Mouse (Mus musculus) adrenal gland, adult 18-20 months (tissue): ENCODE results near the gene Slc25a33. TPM values are rescaled to one million over a fixed set of nuclear protein-coding genes. Genes with fewer than 3 reads are reported as not detected.

Source experiments
- DNase-seq, 2 experiments: peaks; one replicate each; pipeline ENCODE4 v3.0.0; 2021 to 2022; ENCODE audit warnings: low spot score in 2 of 2
- long read RNA-seq, 2 experiments: library from polyadenylated mRNA; stranded (forward); transcript quantifications; one replicate each; pipeline ENCODE4 v2.0.0; 2021
- total RNA-seq, 2 experiments: library from RNA; stranded (reverse); gene quantifications; 1 replicate in 1 of 2; 2 replicates in 1 of 2; pipeline ENCODE4 v1.2.3; 2021

The Slc25a33 gene
- 10 to 100 TPM; 16.3 to 24.3 TPM for total RNA-seq
- long read RNA-seq, experiment 1, transcript Slc25a33-201 (7 exons, 1,887 nt): major isoform, 25 of 26 reads
- long read RNA-seq, experiment 1, partial matches to known transcripts: 1 of 26 reads
- long read RNA-seq, experiment 1, other reads (novel, unspliced or antisense): 0 of 26 reads
- long read RNA-seq, experiment 2, transcript Slc25a33-201 (7 exons, 1,887 nt): major isoform, 76 of 82 reads
- long read RNA-seq, experiment 2, partial matches to known transcripts: 2 of 82 reads
- long read RNA-seq, experiment 2, other reads (novel, unspliced or antisense): 4 of 82 reads

DNA sequence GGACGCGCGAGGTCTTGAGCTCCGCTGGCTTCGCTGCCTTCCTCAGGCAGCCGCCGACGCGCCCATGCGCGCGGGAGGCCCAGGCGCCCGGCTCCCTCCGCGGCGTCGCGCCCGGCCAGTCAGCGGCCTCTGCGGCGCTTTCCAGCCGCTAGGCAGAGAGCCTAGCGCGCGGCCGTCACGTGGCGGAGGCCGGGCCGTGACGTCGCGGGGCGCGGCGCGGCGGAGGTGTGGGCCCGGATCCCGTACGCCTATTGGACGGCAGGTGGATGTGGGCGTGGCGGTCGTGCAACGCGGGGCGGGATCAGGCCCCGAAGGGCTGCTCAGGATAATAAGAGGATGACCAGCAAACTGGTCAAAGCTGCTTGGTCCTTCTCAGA is at the start of gene Slc25a33:
Gene Slc25a33, minus strand, starts transcription at position 184 of the 377 bp plus-strand sequence.
- peak; percentile 97 to 98 for DNase-seq

DNA sequence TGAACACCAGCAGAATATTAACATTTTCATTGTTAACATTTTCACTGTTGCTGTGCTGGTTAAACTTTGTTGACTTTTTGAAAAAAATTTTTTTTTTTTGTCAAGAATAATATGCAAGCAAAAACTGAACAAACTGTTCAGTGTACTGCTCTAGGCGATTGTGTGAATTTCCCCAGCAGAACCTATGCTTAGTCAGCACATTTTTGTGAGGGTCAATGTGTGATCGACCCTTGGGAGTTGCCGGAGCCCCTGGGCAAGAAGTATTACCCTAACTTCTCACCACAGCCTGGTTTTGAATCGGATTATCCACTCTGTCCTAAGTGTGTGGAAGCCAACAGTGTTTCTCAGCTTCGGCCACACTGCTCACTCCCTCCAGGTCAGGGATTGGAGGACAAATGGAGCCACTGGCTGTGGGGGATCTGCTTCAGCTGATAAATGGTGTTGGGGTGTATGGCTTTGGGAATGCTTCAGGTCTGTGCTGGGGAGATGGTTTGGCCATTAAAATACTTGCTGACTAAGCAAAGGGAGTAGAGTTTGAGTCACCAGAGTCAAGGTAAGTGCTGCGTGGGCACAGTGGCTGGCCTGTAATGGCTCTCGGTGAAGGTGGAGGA is 48.6 kb upstream of the Slc25a33 start:
- DNase-seq: peak in 1 of 2 experiments; percentile 36

DNA sequence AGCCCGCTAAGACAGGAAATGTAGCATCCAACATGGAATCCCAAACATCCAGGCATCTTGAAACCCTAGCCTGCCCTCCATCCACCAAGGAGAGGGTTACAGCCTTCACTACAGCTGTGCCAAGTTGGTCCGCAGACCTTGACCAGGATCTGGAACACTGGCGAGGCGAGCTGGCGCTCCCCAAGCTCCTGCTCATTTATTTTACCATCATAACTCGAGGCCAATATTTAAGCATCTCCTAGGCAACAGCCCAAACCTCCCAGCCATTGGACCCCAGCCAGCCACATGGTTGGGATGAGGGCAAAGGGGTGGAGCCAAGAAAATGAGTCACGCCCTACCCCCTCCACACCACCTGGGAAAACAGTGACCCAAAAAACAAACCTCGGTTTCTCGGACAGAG is 48.0 kb upstream of the Slc25a33 start:
- peak; percentile 77 to 84 for DNase-seq

DNA sequence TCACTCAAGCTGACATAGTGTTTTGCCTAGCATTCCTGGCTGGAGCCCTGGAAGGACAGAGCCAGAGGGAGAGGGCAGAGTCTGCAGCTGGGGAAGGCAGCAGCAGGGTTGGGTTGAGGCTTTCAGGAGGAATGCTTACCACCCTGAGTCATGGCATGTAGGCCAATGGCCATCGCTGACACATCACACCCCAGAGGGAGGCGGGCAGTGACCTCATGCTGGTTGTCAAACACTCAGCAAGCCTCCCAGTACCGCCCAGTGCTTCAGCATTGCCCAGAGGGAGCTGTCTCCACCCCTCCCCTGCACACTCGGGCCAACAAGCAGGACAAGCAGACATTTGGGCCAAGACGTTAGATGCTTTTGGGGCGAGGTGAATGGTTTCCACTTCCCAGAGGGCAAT is 46.5 kb upstream of the Slc25a33 start:
- DNase-seq: peak; percentile 66

DNA sequence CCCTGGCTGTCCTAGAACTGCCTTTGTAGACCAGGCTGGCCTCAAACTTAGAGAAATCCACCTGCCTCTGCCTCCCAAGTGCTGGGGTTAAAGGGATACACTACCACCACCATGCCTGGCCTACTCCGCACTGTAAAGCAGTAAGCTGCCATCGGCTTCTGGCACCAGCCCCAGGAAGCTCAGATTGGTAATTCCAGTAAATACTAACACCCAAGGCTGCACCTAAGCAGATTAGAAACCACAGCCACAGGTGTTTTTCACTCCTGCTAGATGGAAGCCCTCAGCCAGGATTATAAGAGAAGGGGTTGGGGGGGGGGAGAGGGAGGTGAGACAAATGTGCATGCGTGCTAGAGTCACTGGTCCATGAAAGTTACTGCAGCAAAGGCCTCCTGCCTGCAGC is 45.1 kb upstream of the Slc25a33 start:
- no peak for DNase-seq

DNA sequence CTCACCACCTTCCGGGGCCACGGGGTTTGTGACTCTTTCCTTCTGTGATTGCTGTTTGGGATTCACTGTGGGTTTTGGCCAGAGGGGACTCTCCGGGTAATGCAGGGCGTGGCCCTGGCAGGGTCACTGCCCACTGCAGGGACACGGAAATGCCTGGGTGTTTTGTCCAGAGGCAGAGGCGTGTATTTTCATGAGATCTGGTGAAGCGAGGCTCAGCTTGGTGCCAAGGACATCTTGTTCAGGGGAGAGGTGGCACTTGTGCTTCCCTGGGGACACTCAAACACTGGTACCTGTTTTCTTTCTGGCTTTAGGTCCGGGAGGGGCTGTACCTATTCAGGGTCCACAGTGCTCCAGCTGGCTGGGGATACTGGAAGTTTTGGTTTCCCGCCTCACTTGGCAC is 42.5 kb upstream of the Slc25a33 start:
- DNase-seq: no peak

DNA sequence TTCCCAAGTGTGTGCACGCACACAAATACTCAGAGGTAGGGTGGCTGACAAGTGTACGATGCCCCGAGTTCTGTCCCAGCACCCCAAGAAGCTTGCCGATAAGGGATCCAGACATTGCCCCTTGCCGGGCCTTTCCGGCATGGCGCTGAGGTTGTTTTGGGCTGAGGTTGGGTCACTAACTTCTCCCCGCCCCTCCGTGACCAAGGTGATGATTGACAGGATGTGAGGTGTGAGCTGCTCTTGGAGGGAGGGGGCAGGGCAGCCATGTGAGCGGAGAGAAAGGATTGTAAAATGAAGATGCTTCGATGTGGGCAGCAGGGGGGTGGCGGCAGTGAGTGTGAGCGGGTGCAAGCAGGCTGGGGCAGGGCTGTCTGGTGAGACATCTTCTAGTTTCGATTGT is 41.5 kb upstream of the Slc25a33 start:
- DNase-seq: no peak

DNA sequence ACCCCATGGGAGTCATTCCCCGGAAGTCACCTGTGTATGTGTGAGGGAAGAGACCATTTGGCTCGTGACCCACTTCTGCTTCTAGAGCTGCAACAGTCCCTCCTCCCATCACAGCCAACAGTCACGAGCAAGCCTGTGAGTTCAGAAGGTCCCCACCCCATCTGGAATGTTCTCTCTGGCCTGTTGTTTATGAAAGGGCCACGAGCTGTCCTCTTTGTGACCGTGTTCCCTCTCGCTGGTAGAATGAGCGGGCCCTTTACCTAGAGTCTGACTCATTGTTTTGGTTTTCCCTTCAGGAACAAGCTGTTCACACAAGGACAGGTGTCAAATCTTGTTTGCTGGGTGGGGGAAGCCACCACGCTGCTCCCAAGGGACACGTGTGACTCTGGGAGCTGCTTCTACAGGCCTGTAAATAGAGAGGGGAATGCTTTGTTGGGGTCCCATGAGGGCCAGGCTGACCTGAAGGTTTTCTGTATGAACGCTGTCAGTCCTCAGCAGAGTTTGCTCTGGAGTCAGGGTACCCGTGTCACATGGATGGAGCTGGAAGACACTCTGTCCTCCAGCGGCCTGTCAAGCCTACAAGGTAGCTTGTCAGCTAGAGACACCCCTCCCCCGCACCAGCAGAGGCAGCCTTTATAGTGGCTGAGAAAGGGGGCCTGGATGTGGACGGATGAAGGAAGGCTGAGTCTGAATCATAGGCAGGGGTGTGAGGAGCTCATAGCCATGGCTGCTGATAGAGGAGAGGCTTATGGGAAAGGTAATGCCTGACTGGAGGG is 39.5 kb upstream of the Slc25a33 start:
- DNase-seq: no peak

DNA sequence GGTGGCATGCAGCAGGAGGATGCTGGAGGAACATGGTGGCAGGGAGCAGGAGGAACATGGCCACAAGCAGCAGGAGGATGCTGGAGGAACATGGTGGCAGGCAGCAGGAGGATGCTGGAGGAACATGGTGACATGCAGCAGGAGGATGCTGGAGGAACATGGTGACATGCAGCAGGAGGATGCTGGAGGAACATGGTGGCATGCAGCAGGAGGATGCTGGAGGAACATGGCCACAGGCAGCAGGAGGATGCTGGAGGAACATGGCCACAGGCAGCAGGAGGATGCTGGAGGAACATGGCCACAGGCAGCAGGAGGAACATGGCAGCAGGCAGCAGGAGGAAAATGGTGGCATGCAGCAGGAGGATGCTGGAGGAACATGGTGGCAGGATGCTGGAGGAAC is 36.3 kb upstream of the Slc25a33 start:
- DNase-seq: peak in 1 of 2 experiments; percentile 63

DNA sequence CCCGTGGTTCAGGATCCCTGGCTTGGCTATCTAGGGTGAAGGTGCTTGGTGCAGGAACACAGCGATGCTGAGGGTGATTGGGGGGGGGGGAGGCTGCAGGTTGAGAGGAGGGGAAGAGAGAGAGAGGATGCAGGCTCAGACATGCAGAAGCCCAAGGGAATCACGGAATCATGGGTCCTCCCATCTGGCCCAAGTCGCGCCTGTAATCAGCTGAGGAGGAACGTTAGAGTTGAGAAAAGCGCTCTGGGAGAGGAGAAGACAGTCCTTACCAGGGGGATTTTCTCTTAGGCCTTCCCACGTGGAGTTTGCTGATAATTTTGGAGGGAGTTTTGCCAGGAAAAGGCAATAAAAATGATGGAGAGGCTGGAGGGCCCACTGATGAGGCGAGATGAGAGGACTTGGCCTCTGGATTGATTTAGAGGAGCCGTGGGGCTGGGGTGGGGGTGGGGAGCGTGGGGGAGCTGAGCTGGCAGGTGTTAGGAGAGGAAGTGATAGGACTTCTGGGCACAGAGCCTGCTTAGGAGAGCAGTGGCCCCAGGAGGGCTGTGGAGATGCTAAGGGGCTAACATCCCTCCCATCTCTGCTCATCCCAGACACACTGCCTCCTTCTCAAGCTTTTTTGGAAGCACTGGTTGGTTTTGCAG is 34.6 kb upstream of the Slc25a33 start:
- no peak for DNase-seq

DNA sequence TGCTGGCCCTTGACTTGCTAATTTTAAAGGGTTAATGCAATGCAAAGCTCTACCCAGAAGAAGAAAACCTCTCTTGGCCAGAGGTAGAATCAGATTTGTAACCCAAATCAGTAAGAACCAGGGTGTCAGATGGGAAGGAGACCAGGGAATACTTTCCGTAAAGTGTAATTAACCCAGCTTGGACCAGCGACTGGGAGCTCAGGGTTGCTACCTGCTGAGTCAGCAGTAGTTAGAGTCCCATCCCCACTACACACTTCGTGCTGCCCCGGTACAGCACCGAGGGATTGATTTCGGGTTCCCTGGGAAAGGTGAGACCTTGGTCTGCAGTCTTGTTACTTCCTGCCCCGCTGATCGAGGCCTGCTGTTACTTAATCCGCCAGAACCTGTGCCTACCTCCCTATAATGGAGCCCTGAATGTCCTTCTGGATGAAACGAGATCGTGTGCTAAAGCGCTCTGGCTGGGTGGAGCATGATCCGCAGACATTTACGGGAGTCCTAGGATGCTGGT is 34.0 kb upstream of the Slc25a33 start:
- no peak for DNase-seq

DNA sequence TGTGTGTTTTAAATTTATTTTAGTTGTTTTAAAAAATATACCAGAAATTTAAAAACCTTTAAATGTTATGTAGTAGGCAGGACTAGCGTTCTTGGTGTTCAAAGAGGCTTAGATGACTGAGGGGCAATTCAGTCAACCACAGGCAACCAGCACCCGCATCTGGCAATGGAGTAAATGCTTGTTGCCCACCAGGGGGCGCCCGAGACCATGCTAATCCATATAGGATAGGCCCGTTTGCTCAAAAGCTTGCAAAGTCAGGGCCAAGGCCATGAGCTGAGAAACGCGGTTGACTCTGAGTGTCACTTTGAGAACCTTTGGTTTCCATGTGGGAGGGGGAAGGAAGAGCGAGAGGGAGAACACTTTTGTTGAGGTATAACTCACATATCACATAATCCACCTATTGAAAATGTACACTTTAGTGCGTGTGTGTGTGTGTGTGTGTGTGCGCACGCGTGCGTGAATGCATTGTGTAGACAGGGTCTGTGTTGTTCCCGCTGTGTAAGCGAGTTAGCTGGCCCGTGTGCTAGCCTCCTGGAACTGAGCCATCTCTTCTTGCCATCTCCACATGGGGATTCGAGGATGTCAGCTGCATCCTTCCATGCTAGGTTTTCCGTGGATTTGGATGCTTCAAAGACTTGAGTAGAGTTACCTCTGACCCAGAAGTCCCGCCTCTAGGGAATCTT is 32.8 kb upstream of the Slc25a33 start:
- DNase-seq: peak; percentile 92 to 95

DNA sequence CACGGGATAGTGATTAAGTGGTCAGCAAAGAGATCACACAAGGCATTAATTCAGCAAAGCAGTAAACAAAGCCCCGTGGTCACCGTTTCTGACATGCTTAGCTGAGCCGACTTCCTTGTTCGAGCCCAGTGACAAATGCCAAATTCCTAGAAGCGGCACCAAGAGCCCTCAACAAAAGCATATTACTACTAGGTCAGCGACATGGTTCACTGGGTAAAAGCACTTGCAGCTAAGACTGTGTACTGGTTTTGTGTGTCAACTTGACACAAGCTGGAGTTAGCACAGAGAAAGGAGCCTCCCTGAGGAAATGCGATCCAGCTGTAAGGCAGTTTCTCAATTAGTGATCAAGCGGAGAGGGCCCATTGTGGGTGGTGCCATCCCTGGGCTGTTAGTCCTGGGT is 28.2 kb upstream of the Slc25a33 start:
- DNase-seq: no peak

DNA sequence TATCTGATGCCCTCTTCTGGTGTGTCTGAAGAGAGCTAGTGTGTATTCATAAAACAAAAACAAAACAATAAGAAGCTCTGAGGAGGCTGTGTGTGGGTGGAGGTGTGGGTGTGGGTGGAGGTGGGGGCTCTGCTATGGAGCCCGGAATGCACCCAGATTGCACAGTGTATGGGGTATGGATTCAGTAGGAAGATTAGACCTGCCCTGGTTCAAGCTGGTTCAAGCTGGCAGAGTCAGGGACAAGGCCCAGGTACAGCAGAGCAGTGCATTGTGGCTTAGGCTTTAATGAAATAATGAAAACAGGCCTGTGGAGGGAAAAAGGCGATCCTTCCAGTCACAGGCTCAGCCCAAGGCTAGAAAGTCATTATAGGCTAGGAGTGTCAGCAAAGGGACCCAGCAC is 26.5 kb upstream of the Slc25a33 start:
- no peak for DNase-seq

DNA sequence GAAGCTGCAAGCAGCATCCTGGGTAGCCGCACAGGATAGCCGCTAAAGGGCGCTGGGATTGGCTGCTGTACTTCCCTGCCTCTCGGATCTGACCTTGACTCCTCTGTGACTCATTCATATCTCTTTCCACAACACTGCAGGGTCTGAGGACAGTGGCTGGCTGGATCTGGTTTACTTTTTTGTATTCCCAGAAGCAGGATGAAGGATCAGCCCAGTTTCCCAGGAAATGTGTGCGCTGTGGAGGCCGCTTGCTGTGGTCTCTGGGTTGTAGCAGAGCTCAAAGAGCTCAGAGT is 26.0 kb upstream of the Slc25a33 start:
- DNase-seq: no peak

DNA sequence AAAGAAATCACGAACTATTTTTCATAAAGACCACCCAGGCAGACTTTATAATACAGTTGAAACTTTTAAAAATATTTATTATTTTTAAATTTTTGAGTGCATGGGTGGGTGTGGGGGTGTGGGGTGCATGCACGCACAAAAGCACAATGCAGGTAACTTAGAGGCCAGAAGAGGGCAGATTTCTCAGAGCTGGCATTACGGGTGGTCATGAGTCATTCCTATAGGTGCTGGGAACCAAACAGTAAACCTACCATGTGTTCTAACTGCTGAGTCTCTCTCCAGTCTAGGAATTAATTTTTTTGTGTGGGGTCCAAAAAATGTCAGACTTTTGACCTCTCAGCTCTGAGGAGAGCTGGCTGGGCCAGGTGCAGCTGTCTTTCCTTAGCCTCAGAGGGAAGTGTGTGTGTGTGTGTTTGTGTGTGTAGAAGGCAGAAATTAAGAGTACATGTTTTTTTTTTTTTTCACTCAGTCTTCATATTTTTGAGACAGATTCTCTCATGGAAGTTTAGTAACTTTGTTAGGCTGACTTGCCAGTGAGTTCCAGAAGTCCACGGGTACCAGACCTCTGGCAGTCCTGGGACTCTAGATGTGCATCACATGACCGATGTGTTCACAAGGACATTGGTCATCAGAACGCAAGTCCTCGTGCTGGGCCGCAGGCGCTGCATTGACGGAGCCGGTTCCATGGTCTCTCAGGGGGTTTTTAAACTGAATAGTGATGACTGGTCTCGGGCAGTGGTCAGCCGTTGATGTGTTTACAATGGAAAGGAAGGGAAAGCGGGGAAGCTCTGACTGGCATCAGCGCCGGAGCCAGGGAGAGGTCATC is 25.5 kb upstream of the Slc25a33 start:
- DNase-seq: peak in 1 of 2 experiments; percentile 59

DNA sequence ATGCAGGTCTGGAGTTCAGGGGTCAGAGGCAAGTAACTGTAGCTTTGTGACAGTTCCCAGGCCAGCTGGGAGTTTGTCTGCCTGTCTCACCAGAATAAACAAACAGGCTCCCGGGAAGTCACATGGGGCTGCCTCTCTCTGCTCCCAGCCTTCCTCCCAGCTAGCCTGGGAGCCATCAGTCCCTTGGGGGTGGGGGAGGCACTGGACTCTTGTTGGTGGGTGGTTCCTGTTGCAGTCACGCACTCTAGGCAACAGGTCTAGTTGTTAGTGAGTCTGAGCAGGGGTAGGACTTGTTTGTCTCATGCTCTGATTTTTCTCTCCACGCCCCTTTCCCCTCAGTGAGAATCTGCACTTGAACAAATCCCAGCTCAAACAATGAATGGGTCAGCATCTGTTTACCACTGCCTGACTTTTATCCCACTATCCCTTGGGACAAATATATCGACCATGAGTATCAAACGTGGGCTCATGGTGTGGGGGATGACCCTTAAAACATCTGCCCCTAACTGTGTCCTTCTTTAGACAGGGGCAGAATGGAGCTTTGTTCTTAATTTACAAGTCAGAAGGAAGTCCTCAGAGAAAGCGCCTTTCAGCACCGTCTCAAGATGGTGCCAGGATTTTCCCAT is 24.7 kb upstream of the Slc25a33 start:
- DNase-seq: no peak

DNA sequence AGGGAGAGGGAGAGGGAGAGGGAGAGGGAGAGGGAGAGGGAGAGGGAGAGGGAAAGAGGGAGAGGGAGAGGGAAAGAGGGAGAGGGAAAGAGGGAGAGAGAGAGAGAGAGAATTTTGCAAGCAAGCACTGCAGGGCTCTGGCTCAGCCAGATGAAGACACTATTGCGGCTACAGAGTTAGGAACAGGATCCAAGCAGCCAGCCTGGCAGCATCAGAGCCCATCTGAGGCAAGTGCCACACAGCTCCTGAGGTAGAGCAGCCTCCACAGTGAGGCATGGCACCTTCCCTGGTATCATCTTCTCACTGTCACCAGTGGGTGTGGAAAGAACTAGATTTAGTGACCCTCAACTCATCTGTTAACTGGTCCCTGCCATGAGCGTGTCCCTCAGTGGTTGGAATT is 24.0 kb upstream of the Slc25a33 start:
- no peak for DNase-seq

DNA sequence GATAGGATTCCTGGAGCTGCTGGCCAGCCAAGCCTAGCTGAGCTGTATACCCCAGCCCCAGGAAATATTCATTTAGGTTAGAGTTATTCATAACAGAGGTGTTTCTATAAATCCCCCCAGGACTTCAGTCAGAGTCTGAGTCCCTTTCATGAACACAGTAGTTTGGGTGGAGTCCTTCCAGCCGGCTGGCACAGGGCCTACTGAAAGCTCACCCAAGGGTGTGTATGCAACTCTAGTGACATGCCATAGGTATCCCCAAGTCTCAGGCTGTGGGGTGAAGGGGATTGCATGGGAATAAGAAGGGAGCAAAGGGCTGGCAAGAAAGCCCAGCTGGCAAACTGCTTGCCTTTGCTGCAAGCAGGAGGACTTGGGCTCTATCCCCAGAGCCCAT is 23.1 kb upstream of the Slc25a33 start:
- DNase-seq: no peak
